Mouse (Mus musculus) CD4-positive, CD25-positive, alpha-beta regulatory T cell, adult 2 months (primary cell): ENCODE measurements around the gene Tmc1.
A peak's percentile ranks its signal among the peaks of the same experiment; 100 is the strongest.

Experiments used
- DNase-seq: peaks from one replicate; pipeline ENCODE4 v3.0.0-alpha.2; 2012; ENCODE audit warnings: low read depth, low spot score

Tmc1 gene

DNA sequence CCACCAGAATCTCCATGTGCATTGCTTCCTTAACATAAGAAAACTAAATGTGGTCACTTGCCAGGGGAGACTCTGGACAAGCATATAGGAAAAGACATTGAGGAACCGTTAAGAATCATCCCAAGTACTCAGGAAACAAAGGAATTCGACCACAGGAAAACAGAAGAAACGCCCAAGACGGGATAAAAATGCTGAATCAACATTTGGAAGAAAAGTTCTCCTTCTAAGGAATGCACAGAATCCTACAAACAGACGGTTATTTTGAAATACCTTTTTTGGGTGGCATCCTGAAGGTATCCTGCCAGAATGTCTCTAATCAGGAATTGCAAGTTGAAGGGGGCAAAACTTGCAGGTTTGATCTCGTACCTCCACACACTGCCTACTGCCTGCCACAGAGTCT lies at the start of gene Tmc1:
Gene Tmc1, minus strand, starts transcription at position 329 of the 400 bp plus-strand sequence.
- no peak for DNase-seq

- no peak for DNase-seq
Measured at GRCm38 (mm10) chr19:21001552-21001951, 47.5 kb upstream of the Tmc1 start.

GRCm38 (mm10) chr19:20979244-20979643 lies 25.2 kb upstream of the Tmc1 start:
- DNase-seq: no peak

DNA sequence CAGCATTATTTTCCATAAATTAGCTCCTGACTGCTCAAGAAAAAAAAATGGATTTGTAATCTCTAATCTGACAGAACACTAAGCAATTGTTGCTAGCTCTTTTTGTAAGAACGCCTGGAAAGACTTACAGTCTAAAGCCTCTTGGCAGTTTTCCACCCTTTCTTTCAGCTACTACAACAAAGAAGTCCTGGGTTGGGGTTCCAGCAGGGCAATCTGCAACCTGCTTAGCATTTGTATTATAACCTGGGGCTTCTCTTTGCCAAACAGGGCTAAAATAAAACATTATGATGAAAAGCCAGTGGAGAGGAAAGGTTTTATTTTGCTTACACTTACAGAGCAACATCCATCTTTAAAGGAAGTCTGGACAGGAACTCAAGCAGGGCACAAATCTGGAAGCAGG lies 24.1 kb upstream of the Tmc1 start:
- no peak for DNase-seq

GRCm38 (mm10) chr19:20971926-20972325 lies 17.9 kb upstream of the Tmc1 start:
- DNase-seq: no peak

- no peak for DNase-seq
Measured at GRCm38 (mm10) chr19:20954815-20955214, 813 bp upstream of the Tmc1 start.

GRCm38 (mm10) chr19:20944446-20944845 lies 9.6 kb downstream of the Tmc1 start:
- no peak for DNase-seq

DNA sequence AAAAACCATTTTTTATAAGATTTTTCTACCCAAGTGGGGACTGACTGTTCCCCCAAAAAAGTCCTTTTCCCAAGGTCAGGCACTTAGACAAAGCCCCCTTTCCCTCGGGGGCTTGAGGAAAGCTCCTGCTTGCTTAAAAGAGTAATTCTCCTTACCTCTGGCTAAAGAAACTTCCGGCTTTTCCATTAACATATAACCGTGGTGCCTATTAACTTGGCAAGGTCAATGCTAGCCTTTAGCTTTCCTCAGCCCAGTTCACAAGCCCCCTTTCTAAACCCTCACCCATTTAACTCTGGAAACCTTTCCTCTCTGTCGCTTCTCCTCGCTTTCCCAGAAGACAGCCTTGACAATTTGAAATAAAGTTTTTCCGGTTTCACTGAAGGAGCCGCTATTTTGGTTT lies 29.7 kb downstream of the Tmc1 start:
- no peak for DNase-seq

- DNase-seq: no peak
Measured at GRCm38 (mm10) chr19:20923336-20924211, 30.4 kb downstream of the Tmc1 start.

DNA sequence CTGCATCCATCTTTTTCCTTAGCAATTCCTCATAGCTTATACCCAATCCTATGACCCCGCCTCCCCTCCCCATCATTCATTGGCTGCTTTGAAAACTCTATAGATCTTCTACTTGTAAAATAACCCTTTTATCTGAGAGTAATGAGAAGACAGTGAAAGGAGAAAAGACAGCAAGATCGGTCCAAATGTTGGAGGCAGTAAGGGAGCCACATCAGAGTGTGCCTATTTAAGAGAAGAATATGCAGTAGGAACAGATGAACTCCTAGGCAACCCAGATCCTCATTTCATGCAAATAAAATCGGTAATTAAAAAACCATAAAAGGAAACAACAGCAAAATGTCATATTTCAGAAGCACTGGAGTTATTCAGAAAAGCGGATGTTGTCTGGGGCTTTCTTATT lies 35.8 kb downstream of the Tmc1 start:
- no peak for DNase-seq

- DNase-seq: no peak
Measured at GRCm38 (mm10) chr19:20915151-20915550, 38.9 kb downstream of the Tmc1 start.

GRCm38 (mm10) chr19:20910356-20910755 lies 43.6 kb downstream of the Tmc1 start:
- no peak for DNase-seq

GRCm38 (mm10) chr19:20881205-20881604 lies 72.8 kb downstream of the Tmc1 start:
- DNase-seq: no peak

GRCm38 (mm10) chr19:20875881-20876280 lies 78.1 kb downstream of the Tmc1 start:
- peak; percentile 1 for DNase-seq

GRCm38 (mm10) chr19:20861779-20862178 lies 92.2 kb downstream of the Tmc1 start:
- DNase-seq: no peak

DNA sequence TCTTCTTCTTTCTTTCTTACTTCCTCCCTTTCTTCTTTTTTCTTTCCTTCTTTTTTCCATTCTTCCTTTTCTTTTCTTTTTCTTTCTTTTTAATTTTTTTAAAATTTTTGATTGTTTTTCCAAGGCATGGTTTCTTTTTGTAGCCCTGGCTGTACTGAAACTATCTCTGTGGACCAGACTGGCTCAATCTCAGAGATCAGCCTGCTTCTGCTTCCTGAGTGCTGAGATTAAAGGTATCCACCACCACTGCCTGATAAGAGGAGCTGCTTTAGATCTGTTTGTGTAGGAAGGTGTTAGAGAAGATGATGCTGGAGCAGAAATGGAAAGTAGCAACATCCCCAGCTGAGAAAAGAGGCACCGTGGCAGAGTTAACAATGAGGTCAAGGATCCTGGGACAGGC lies 93.7 kb downstream of the Tmc1 start:
- no peak for DNase-seq

GRCm38 (mm10) chr19:20857819-20858218 lies 96.2 kb downstream of the Tmc1 start:
- no peak for DNase-seq

- no peak for DNase-seq
Measured at GRCm38 (mm10) chr19:20848906-20849305, 105.1 kb downstream of the Tmc1 start.

GRCm38 (mm10) chr19:20847476-20848073 lies 106.4 kb downstream of the Tmc1 start:
- no peak for DNase-seq

DNA sequence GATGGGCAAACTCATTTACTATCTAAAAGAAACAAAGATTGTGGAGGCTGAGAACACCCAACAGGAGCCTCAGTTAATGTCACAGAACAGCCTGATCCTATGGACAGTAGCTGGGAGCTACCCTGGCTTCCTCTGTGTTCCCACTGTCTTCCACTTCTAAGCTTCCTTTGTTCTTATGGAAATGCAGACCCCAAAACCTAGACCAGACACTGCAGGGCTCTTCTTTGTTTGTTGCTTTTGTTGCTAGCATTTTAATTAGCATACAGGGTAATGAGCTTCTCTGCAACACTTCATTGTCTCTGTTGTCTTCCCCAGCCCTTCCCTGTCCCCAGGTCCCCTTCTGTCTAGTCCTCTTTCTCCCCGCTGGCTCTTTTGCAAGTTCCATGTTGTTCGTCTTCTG lies 116.6 kb downstream of the Tmc1 start:
- no peak for DNase-seq

DNA sequence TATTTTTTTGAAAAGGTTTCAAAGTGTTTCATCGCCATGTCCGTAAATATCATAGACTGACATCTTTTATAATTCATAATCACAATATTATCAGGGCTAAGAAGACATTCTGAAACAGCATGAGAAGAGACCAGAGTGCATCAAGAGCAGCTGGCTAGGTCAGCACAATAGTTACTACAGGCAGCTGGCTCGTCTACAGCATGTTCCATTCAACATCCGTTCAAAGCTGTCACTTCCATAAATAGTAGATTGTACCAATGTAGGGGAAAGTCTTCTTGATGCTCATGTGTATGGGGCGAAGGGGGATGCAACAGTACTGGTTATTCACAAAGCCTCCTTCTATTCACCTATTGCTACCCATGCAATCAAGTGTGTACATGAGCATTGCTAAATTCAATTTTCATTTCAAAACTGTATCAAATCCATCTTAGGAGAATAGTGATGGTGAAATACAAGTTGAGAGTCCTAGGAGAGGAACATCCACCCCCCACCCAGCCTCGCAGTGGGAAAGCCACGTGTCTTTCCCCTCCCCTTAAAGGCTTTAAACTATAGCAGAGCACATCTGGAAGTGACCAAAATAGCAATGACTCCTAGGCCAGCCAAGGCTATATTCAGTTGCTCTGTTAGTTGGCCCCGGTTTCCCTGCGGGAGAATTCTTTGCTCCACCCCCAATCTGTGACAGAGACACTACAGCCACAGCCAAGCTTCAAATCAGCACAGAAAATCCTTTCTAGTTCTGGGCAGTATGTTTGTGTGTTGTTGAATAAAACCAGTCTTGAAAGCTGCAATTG lies 117.8 kb downstream of the Tmc1 start:
- no peak for DNase-seq

GRCm38 (mm10) chr19:20834895-20835294 lies 119.1 kb downstream of the Tmc1 start:
- no peak for DNase-seq
